Mouse (Mus musculus): ENCODE data around the gene A730015C16Rik.

The A730015C16Rik gene

DNA sequence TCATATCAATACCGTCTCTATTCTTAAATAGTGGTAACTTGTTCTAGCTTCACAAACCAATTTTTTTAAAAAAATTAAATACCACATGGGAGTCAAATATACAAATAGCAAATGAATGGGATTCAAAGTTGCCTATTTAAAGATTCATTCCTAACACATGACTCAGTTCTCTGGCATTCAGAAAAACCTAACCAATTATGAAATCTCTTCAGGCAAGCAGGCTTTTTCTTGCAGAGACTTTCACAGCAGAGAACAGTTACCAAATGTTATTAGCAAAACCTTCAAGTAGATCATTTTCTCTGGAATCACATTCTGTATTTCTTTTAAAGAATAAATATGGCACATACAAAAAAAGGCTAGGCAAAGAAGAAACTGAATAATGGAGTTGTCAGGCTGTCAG lies 17.7 kb downstream of the A730015C16Rik start:
- no peak for DNase-seq (ENCODE audit: low spot score)

- no peak for DNase-seq (ENCODE audit: low spot score)
Observed at GRCm38 (mm10) chr4:108826643-108827042, 21.8 kb downstream of the A730015C16Rik start.

- no peak for DNase-seq (ENCODE audit: low spot score)
Observed at GRCm38 (mm10) chr4:108826096-108826495, 22.3 kb downstream of the A730015C16Rik start.

- DNase-seq (ENCODE audit: low spot score): no peak
Observed at GRCm38 (mm10) chr4:108825677-108826076, 22.7 kb downstream of the A730015C16Rik start.

GRCm38 (mm10) chr4:108811550-108811949 lies 36.9 kb downstream of the A730015C16Rik start:
- DNase-seq (ENCODE audit: low spot score): no peak

- no peak for DNase-seq (ENCODE audit: low spot score)
Observed at GRCm38 (mm10) chr4:108811142-108811541, 37.3 kb downstream of the A730015C16Rik start.

DNA sequence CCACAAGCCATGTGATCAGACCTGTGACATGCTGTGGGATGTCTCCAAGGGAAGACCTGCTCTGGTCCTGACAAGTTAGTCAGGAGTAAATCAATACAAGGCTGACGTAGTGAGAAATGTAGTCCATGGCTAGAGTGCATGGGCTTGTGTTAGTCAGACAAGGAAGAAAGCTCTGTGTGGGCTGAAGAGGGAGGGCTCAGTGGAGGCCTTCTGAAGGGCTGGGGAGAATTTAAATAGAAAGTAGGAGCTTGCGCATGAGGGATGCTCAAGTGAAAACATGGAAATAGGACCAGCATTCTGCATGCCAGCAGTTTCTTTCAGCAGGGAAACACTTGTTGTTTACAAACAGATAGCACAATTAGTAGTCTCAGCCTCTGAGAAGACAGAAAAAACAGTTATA lies 44.9 kb downstream of the A730015C16Rik start:
- no peak for DNase-seq (ENCODE audit: low spot score)

GRCm38 (mm10) chr4:108798083-108798830 lies 50.2 kb downstream of the A730015C16Rik start:
- DNase-seq (ENCODE audit: low spot score): peak; percentile 15
